Mouse (Mus musculus) A20 (cell line): Measurements from ENCODE around the gene Rps15.

ENCODE experiments used
- DNase-seq: peaks from one replicate; pipeline ENCODE4 v3.0.0-alpha.2; 2011; ENCODE audit warnings: low read depth, low spot score

Rps15 gene

GRCm38 (mm10) chr10:80341026-80341425, 48.8 kb downstream of the Rps15 start:
- DNase-seq: no peak

GRCm38 (mm10) chr10:80341491-80342304, 49.4 kb downstream of the Rps15 start:
- no peak for DNase-seq

- DNase-seq: no peak
Observed at GRCm38 (mm10) chr10:80342305-80342748, 50.1 kb downstream of the Rps15 start.

GRCm38 (mm10) chr10:80342749-80343424, 50.6 kb downstream of the Rps15 start:
- DNase-seq: no peak

- no peak for DNase-seq
Observed at GRCm38 (mm10) chr10:80343425-80343895, 51.2 kb downstream of the Rps15 start.
